Mouse (Mus musculus): ENCODE measurements around the gene Sez6. TPM values are rescaled to one million over a fixed set of nuclear protein-coding genes. Genes with fewer than 3 reads are reported as not detected.

Gene Sez6
- polyA plus RNA-seq, 1 experiment from 2014 or later: 0.84 TPM

- no peaks in the 10 kb centered on the region for H3K36me3 ChIP-seq
- no peak overlapping the region for H3K4me3 ChIP-seq
- peaks cover 29% of the 10 kb centered on the region; the same call in 1 of the 2 replicates for H3K27me3 ChIP-seq
- H3K9ac ChIP-seq: no peak overlapping the region
- H3K9me3 ChIP-seq: no peaks in the 10 kb centered on the region
- H3K4me2 ChIP-seq: no peak overlapping the region
- 91% methylated on average over 2 of the region's 2 CpGs for WGBS
- ATAC-seq (ENCODE audit: insufficient number of reproducible peaks, low FRiP score, low TSS enrichment, low read depth): no peak
- peaks cover 22% of the 10 kb centered on the region for H3K4me1 ChIP-seq
- H3K27ac ChIP-seq: no peak overlapping the region
These were observed 35.6 kb upstream of the Sez6 start for GRCm38 (mm10) chr11:77894967-77895366.

- no peaks in the 10 kb centered on the region for H3K36me3 ChIP-seq
- H3K4me3 ChIP-seq: no peak overlapping the region
- no peak overlapping the region for H3K9ac ChIP-seq
- H3K27me3 ChIP-seq: peaks cover 29% of the 10 kb centered on the region; the same call in 1 of the 2 replicates
- H3K9me3 ChIP-seq: no peaks in the 10 kb centered on the region
- peaks cover 22% of the 10 kb centered on the region for H3K4me1 ChIP-seq
- H3K4me2 ChIP-seq: no peak overlapping the region
- no peak overlapping the region for H3K27ac ChIP-seq
- ATAC-seq (ENCODE audit: insufficient number of reproducible peaks, low FRiP score, low TSS enrichment, low read depth): no peak
- WGBS: 60% methylated on average over 9 of the region's 9 CpGs
These were observed 34.6 kb upstream of the Sez6 start for GRCm38 (mm10) chr11:77896011-77896410.

- H3K9me3 ChIP-seq: no peaks in the 10 kb centered on the region
- H3K9ac ChIP-seq: no peak overlapping the region
- 0 out of 2 replicates have a peak overlapping the region, but pooled peaks have one; percentile 19 for H3K4me2 ChIP-seq
- H3K27me3 ChIP-seq: peaks cover 29% of the 10 kb centered on the region; the same call in 1 of the 2 replicates
- H3K27ac ChIP-seq: no peak overlapping the region
- no peaks in the 10 kb centered on the region for H3K36me3 ChIP-seq
- H3K4me3 ChIP-seq: no peak overlapping the region
- ATAC-seq (ENCODE audit: insufficient number of reproducible peaks, low FRiP score, low TSS enrichment, low read depth): no peak
- 41% methylated on average over 6 of the region's 6 CpGs for WGBS
- peaks cover 25% of the 10 kb centered on the region for H3K4me1 ChIP-seq
These were observed 34.1 kb upstream of the Sez6 start for GRCm38 (mm10) chr11:77896480-77896819.

GRCm38 (mm10) chr11:77896820-77897805 is 33.5 kb upstream of the Sez6 start:
- H3K4me2 ChIP-seq: 0 out of 2 replicates have a peak overlapping the region, but pooled peaks have one; percentile 19
- H3K9ac ChIP-seq: no peak overlapping the region
- no peaks in the 10 kb centered on the region for H3K9me3 ChIP-seq
- WGBS: 15% methylated on average over 23 of the region's 23 CpGs
- 0 out of 2 replicates have a peak overlapping the region, but pooled peaks have one; percentile 2 for H3K4me3 ChIP-seq
- no peak overlapping the region for H3K27ac ChIP-seq
- ATAC-seq (ENCODE audit: insufficient number of reproducible peaks, low FRiP score, low TSS enrichment, low read depth): no peak
- H3K27me3 ChIP-seq: peaks cover 29% of the 10 kb centered on the region; the same call in 1 of the 2 replicates
- H3K4me1 ChIP-seq: peaks cover 32% of the 10 kb centered on the region
- H3K36me3 ChIP-seq: no peaks in the 10 kb centered on the region

- peaks cover 19% of the 10 kb centered on the region for H3K4me1 ChIP-seq
- H3K36me3 ChIP-seq: no peaks in the 10 kb centered on the region
- no peak for ATAC-seq (ENCODE audit: insufficient number of reproducible peaks, low FRiP score, low TSS enrichment, low read depth)
- H3K4me2 ChIP-seq: no peak overlapping the region
- no peak overlapping the region for H3K27ac ChIP-seq
- no peak overlapping the region for H3K9ac ChIP-seq
- H3K4me3 ChIP-seq: no peak overlapping the region
- peaks cover 24% of the 10 kb centered on the region; the same call in 1 of the 2 replicates for H3K27me3 ChIP-seq
- H3K9me3 ChIP-seq: no peaks in the 10 kb centered on the region
- WGBS: 85% methylated on average over 3 of the region's 3 CpGs
These were observed 30.4 kb upstream of the Sez6 start for GRCm38 (mm10) chr11:77900187-77900586.

- Histone ChIP-seq H3K9me3 (no peaks in the 10 kb centered on the region), H3K4me1 (peaks cover 19% of the 10 kb centered on the region), H3K27me3 (peaks cover 21% of the 10 kb centered on the region; the same call in 1 of the 2 replicates), H3K36me3 (no peaks in the 10 kb centered on the region), H3K4me3 (no peak overlapping the region), H3K4me2 (no peak overlapping the region), H3K27ac (no peak overlapping the region), H3K9ac (no peak overlapping the region)
- ATAC-seq (ENCODE audit: insufficient number of reproducible peaks, low FRiP score, low TSS enrichment, low read depth): no peak
- 89% methylated on average over 4 of the region's 4 CpGs for WGBS
These were observed 29.9 kb upstream of the Sez6 start for GRCm38 (mm10) chr11:77900696-77901095.

GRCm38 (mm10) chr11:77901366-77901765 is 29.2 kb upstream of the Sez6 start:
- no peak overlapping the region for H3K4me2 ChIP-seq
- peaks cover 22% of the 10 kb centered on the region for H3K4me1 ChIP-seq
- 53% methylated on average over 5 of the region's 5 CpGs for WGBS
- no peak overlapping the region for H3K9ac ChIP-seq
- no peak for ATAC-seq (ENCODE audit: insufficient number of reproducible peaks, low FRiP score, low TSS enrichment, low read depth)
- H3K9me3 ChIP-seq: no peaks in the 10 kb centered on the region
- H3K27ac ChIP-seq: no peak overlapping the region
- no peaks in the 10 kb centered on the region for H3K36me3 ChIP-seq
- no peak overlapping the region for H3K4me3 ChIP-seq
- peaks cover 16% of the 10 kb centered on the region; the same call in 1 of the 2 replicates for H3K27me3 ChIP-seq

GRCm38 (mm10) chr11:77901775-77902355 is 28.7 kb upstream of the Sez6 start:
- H3K36me3 ChIP-seq: no peaks in the 10 kb centered on the region
- 33% methylated on average over 8 of the region's 8 CpGs for WGBS
- peaks cover 12% of the 10 kb centered on the region; the same call in 1 of the 2 replicates for H3K27me3 ChIP-seq
- no peak overlapping the region for H3K9ac ChIP-seq
- H3K9me3 ChIP-seq: no peaks in the 10 kb centered on the region
- ATAC-seq (ENCODE audit: insufficient number of reproducible peaks, low FRiP score, low TSS enrichment, low read depth): no peak
- H3K4me2 ChIP-seq: no peak overlapping the region
- H3K27ac ChIP-seq: no peak overlapping the region
- peaks cover 22% of the 10 kb centered on the region for H3K4me1 ChIP-seq
- no peak overlapping the region for H3K4me3 ChIP-seq

- Histone ChIP-seq H3K9me3 (no peaks in the 10 kb centered on the region), H3K27me3 (peaks cover under 1% of the 10 kb centered on the region; the same call in 1 of the 2 replicates), H3K4me1 (peaks cover 20% of the 10 kb centered on the region), H3K36me3 (no peaks in the 10 kb centered on the region), H3K9ac (no peak overlapping the region), H3K4me2 (no peak overlapping the region), H3K4me3 (no peak overlapping the region), H3K27ac (no peak overlapping the region)
- no peak for ATAC-seq (ENCODE audit: insufficient number of reproducible peaks, low FRiP score, low TSS enrichment, low read depth)
- 23% methylated on average over 3 of the region's 3 CpGs for WGBS
These were observed 26.8 kb upstream of the Sez6 start for GRCm38 (mm10) chr11:77903761-77904160.

- ATAC-seq (ENCODE audit: insufficient number of reproducible peaks, low FRiP score, low TSS enrichment, low read depth): no peak
- H3K4me3 ChIP-seq: no peak overlapping the region
- H3K36me3 ChIP-seq: no peaks in the 10 kb centered on the region
- WGBS: 41% methylated on average over 1 of the region's 1 CpGs
- H3K9ac ChIP-seq: no peak overlapping the region
- no peaks in the 10 kb centered on the region for H3K9me3 ChIP-seq
- peaks cover 20% of the 10 kb centered on the region for H3K4me1 ChIP-seq
- no peak overlapping the region for H3K4me2 ChIP-seq
- no peak overlapping the region for H3K27ac ChIP-seq
- peaks cover 3% of the 10 kb centered on the region; the same call in 1 of the 2 replicates for H3K27me3 ChIP-seq
These were observed 25.9 kb upstream of the Sez6 start for GRCm38 (mm10) chr11:77904707-77905106.

GRCm38 (mm10) chr11:77906097-77906687 is 24.4 kb upstream of the Sez6 start:
- H3K9me3 ChIP-seq: no peaks in the 10 kb centered on the region
- peaks cover 10% of the 10 kb centered on the region; the same call in 1 of the 2 replicates for H3K27me3 ChIP-seq
- no peak for ATAC-seq (ENCODE audit: insufficient number of reproducible peaks, low FRiP score, low TSS enrichment, low read depth)
- H3K27ac ChIP-seq: no peak overlapping the region
- no peak overlapping the region for H3K4me3 ChIP-seq
- no peaks in the 10 kb centered on the region for H3K36me3 ChIP-seq
- WGBS: 23% methylated on average over 19 of the region's 19 CpGs
- H3K4me2 ChIP-seq: no peak overlapping the region
- H3K4me1 ChIP-seq: peaks cover 19% of the 10 kb centered on the region
- H3K9ac ChIP-seq: no peak overlapping the region

Measured in limb, embryonic 15.5 days (tissue).